Mouse (Mus musculus): ENCODE measurements around the gene Rbpj. TPM values are rescaled to one million over a fixed set of nuclear protein-coding genes. Genes with fewer than 3 reads are reported as not detected.

The Rbpj gene
- total and polyA plus RNA-seq, 3 experiments: 40.5 to 62.8 (median 61.3) TPM

- TF ChIP-seq RCOR1 (conservative IDR thresholded peaks at IDR 0.05; ENCODE audit: low read depth, low read length): no peak
- no peak for TF ChIP-seq ZKSCAN1 (IDR thresholded peaks at IDR 0.05; ENCODE audit: borderline replicate concordance, low read depth, low read length)
- TF ChIP-seq BHLHE40 (IDR thresholded peaks at IDR 0.05; ENCODE audit: low read depth, low read length): peak; percentile 1; the same call in 1 of the 2 replicates
Observed at GRCm38 (mm10) chr5:53590179-53590765, 124.3 kb downstream of the Rbpj start (continued).

GRCm38 (mm10) chr5:53590875-53591682 lies 125.1 kb downstream of the Rbpj start:
- Histone ChIP-seq H3K36me3 (replicated peaks in 1 of 2; ENCODE audit: control insufficient read depth in 1 of 2, insufficient read depth in 1 of 2, low read length in 1 of 2) (no peaks in the 10 kb centered on the region), H3K27ac (ENCODE audit: insufficient read depth, low read depth) (peak overlapping the region; percentile 83), H3K4me3 (replicated peaks in 1 of 3; ENCODE audit: low read depth in 2 of 3, low read length in 2 of 3, poor library complexity in 1 of 3) (peak overlapping the region; percentile 57 to 93 (median 86)), H3K4me1 (ENCODE audit: control insufficient read depth in 1 of 2, insufficient read depth in 2 of 2) (peaks cover 4 to 41% of the 10 kb centered on the region in 2 experiments; a peak in 3 of 4 replicates), H3K4me2 (ENCODE audit: insufficient read depth, low read depth, poor library complexity, severe bottlenecking) (peak overlapping the region; percentile 82; the same call in 1 of the 2 replicates), H3K27me3 (replicated peaks) (no peaks in the 10 kb centered on the region), H3K9me3 (replicated peaks; ENCODE audit: low read length) (no peaks in the 10 kb centered on the region), H3K9ac (ENCODE audit: insufficient read depth, low read depth) (peak overlapping the region; percentile 95), H3K79me2 (replicated peaks; ENCODE audit: control insufficient read depth, extremely low read depth, insufficient read depth, poor library complexity, severe bottlenecking) (peaks cover 47% of the 10 kb centered on the region)
- dilution Hi-C loops (cut with MboI; ENCODE audit: extremely low pct_ligation_motif_present, extremely low pct_unique_long_range_greater_than_20kb, low sequenced_read_pairs): no loop called here
- in situ Hi-C loops (cut with MboI; ENCODE audit: low pct_ligation_motif_present, low pct_unique_long_range_greater_than_20kb, low sequenced_read_pairs): loop anchor here (5.0 to 10.0 kb wide), 4 partner anchors 44 to 234 kb away; no protein-coding TSS in a partner anchor
- DNase-seq (ENCODE audit: extremely low read depth): peak; percentile 53
- TF ChIP-seq PAX5 (IDR thresholded peaks at IDR 0.05; ENCODE audit: low read length) (no peak), ZKSCAN1 (IDR thresholded peaks at IDR 0.05; ENCODE audit: borderline replicate concordance, low read depth, low read length) (no peak), GABPA (IDR thresholded peaks at IDR 0.05; ENCODE audit: insufficient replicate concordance, low read depth, low read length) (no peak), ZMIZ1 (IDR thresholded peaks at IDR 0.05; ENCODE audit: low read depth, low read length) (no peak), RAD21 (IDR thresholded peaks at IDR 0.05; ENCODE audit: low read depth, low read length) (no peak; the same call in 1 of the 2 replicates), SIN3A (IDR thresholded peaks at IDR 0.05; ENCODE audit: low read length) (peak; percentile 17; the same call in 1 of the 2 replicates), HCFC1 (IDR thresholded peaks at IDR 0.05; ENCODE audit: low read depth, low read length) (no peak), MAFK (IDR thresholded peaks at IDR 0.05; ENCODE audit: insufficient replicate concordance, low read length) (no peak), CTCF (conservative IDR thresholded peaks at IDR 0.05 in 1 of 2, IDR thresholded peaks at IDR 0.05 in 1 of 2; ENCODE audit: low read depth in 2 of 2, low read length in 2 of 2) (peak in 1 of 2 experiments; percentile 16; a peak in 1 of 4 replicates), POLR2A (IDR thresholded peaks at IDR 0.05; ENCODE audit: low read depth, low read length) (0 out of 2 replicates have a peak, but pooled peaks have one; percentile 21), SMC3 (IDR thresholded peaks at IDR 0.05; ENCODE audit: low read depth, low read length) (peak; percentile 34), CHD2 (IDR thresholded peaks at IDR 0.05; ENCODE audit: low read length) (no peak), ELF1 (IDR thresholded peaks at IDR 0.05; ENCODE audit: low read depth, low read length) (no peak), USF1 (IDR thresholded peaks at IDR 0.05; ENCODE audit: low read depth, low read length) (no peak), MAZ (IDR thresholded peaks at IDR 0.05; ENCODE audit: low read depth, low read length) (no peak), UBTF (IDR thresholded peaks at IDR 0.05; ENCODE audit: low read depth, low read length) (no peak), CHD1 (IDR thresholded peaks at IDR 0.05; ENCODE audit: low read depth, low read length) (peak; percentile 62; the same call in 1 of the 2 replicates)
